Mouse (Mus musculus): Measurements from ENCODE around the gene Olfr812.
"Not testable (repeated sequence)": the region's sequence is repeated elsewhere in the genome, so short reads cannot be mapped to it uniquely, and the experiment has no call there.

GRCm38 (mm10) chr10:129885496-129885895, 39.6 kb upstream of the Olfr812 start:
- TF ChIP-seq CTCF (IDR thresholded peaks at IDR 0.05; ENCODE audit: control insufficient read depth, insufficient read depth, low read length); POLR2A (IDR thresholded peaks at IDR 0.05; ENCODE audit: borderline replicate concordance, control insufficient read depth, low read depth, low read length): not testable (repeated sequence)

Data from bone marrow, adult 2 months (tissue).